ENCODE assay signal across 8 mouse cellular contexts in genomic region chr2:44557669-44558281, GRCm38 (mm10).
DNase-seq lines count a peak whose midpoint lies in the region; ATAC-seq lines count a peak whose summit lies in the region.

No protein-coding gene starts in this region.

- H3K9me3 ChIP-seq in kidney, embryonic 15.5 days (replicated peaks) = no peaks in the 10 kb centered on the region
- H3K9me3 ChIP-seq in embryonic facial prominence, embryonic 14.5 days (ENCODE audit: control insufficient read depth, low read length) = no peaks in the 10 kb centered on the region
- no peaks in the 10 kb centered on the region for H3K9me3 ChIP-seq in hindbrain, embryonic 11.5 days (ENCODE audit: control insufficient read depth, low read length)
- no peaks in the 10 kb centered on the region for H3K9me3 ChIP-seq in midbrain, embryonic 16.5 days (replicated peaks; ENCODE audit: control insufficient read depth, low read length, poor library complexity, severe bottlenecking)

- WGBS in kidney, embryonic 15.5 days = 51% methylated on average over 12 of the region's 12 CpGs
- 24% methylated on average over 12 of the region's 12 CpGs for WGBS in embryonic facial prominence, embryonic 14.5 days
- WGBS in hindbrain, embryonic 11.5 days = 47% methylated on average over 12 of the region's 12 CpGs
- 40% methylated on average over 12 of the region's 12 CpGs for WGBS in midbrain, embryonic 16.5 days

- H3K4me2 ChIP-seq in kidney, embryonic 15.5 days = peak overlapping the region; percentile 94
- peak overlapping the region; percentile 97 for H3K4me2 ChIP-seq in embryonic facial prominence, embryonic 14.5 days (ENCODE audit: low read depth, low read length)
- no peak overlapping the region for H3K4me2 ChIP-seq in hindbrain, embryonic 11.5 days (replicated peaks; ENCODE audit: low read depth, low read length)
- peak overlapping the region; percentile 98 for H3K4me2 ChIP-seq in midbrain, embryonic 16.5 days (ENCODE audit: low read length)

- 0 out of 2 replicates have a peak, but pooled peaks cover 9% of the 10 kb centered on the region for H3K27me3 ChIP-seq in kidney, embryonic 15.5 days
- H3K27me3 ChIP-seq in embryonic facial prominence, embryonic 14.5 days (replicated peaks; ENCODE audit: control insufficient read depth, insufficient read depth, low read length) = no peaks in the 10 kb centered on the region
- H3K27me3 ChIP-seq in hindbrain, embryonic 11.5 days (ENCODE audit: control insufficient read depth, insufficient read depth, low read length) = no peaks in the 10 kb centered on the region
- H3K27me3 ChIP-seq in midbrain, embryonic 16.5 days (ENCODE audit: control insufficient read depth, insufficient read depth, low read depth, low read length) = no peaks in the 10 kb centered on the region; the same call in none of the 2 replicates

- H3K4me1 ChIP-seq in kidney, embryonic 15.5 days = peaks cover 27% of the 10 kb centered on the region
- H3K4me1 ChIP-seq in embryonic facial prominence, embryonic 14.5 days (ENCODE audit: control insufficient read depth, insufficient read depth, low read length) = peaks cover 27% of the 10 kb centered on the region
- no peaks in the 10 kb centered on the region for H3K4me1 ChIP-seq in hindbrain, embryonic 11.5 days (replicated peaks; ENCODE audit: control insufficient read depth, insufficient read depth, low read length)
- peaks cover 10% of the 10 kb centered on the region for H3K4me1 ChIP-seq in midbrain, embryonic 16.5 days (ENCODE audit: control insufficient read depth, insufficient read depth, low read length)

- H3K36me3 ChIP-seq in kidney, embryonic 15.5 days = no peaks in the 10 kb centered on the region
- no peaks in the 10 kb centered on the region for H3K36me3 ChIP-seq in embryonic facial prominence, embryonic 14.5 days (ENCODE audit: control insufficient read depth, insufficient read depth, low read length)
- no peaks in the 10 kb centered on the region for H3K36me3 ChIP-seq in hindbrain, embryonic 11.5 days (ENCODE audit: control insufficient read depth, insufficient read depth, low read length)
- H3K36me3 ChIP-seq in midbrain, embryonic 16.5 days (ENCODE audit: control insufficient read depth, insufficient read depth, low read length) = no peaks in the 10 kb centered on the region

- peak overlapping the region; percentile 18; the same call in 1 of the 2 replicates for H3K4me3 ChIP-seq in kidney, embryonic 15.5 days (replicated peaks)
- H3K4me3 ChIP-seq in embryonic facial prominence, embryonic 14.5 days (ENCODE audit: low read depth, low read length) = peak overlapping the region; percentile 54
- no peak overlapping the region for H3K4me3 ChIP-seq in hindbrain, embryonic 11.5 days (ENCODE audit: low read depth, low read length)
- no peak overlapping the region for H3K4me3 ChIP-seq in midbrain, embryonic 16.5 days (ENCODE audit: low read depth, low read length)

- H3K27ac ChIP-seq in kidney, embryonic 15.5 days = peak overlapping the region; percentile 87
- peak overlapping the region; percentile 55 for H3K27ac ChIP-seq in embryonic facial prominence, embryonic 14.5 days (replicated peaks; ENCODE audit: low read depth, low read length)
- H3K27ac ChIP-seq in hindbrain, embryonic 11.5 days (ENCODE audit: low read depth, low read length) = no peak overlapping the region
- H3K27ac ChIP-seq in midbrain, embryonic 16.5 days (ENCODE audit: low read length) = no peak overlapping the region

- no peak for DNase-seq in kidney, adult 8-10 months
- peak; percentile 57 for DNase-seq in embryonic facial prominence, embryonic 14.5 days (ENCODE audit: low spot score)
- DNase-seq in hindbrain, embryonic 11.5 days (ENCODE audit: low spot score) = peak; percentile 27
- no peak for DNase-seq in B cell, adult 2 months
- no peak for DNase-seq in cerebellum, adult 18-20 months
- no peak for DNase-seq in ovary, adult 18-20 months (ENCODE audit: low spot score)

- H3K9ac ChIP-seq in kidney, embryonic 15.5 days = 0 out of 2 replicates have a peak overlapping the region, but pooled peaks have one; percentile 11
- H3K9ac ChIP-seq in embryonic facial prominence, embryonic 14.5 days (ENCODE audit: low read depth, low read length) = peak overlapping the region; percentile 37; the same call in 1 of the 2 replicates
- no peak overlapping the region for H3K9ac ChIP-seq in hindbrain, embryonic 11.5 days (ENCODE audit: low read depth, low read length)
- H3K9ac ChIP-seq in midbrain, embryonic 16.5 days (ENCODE audit: low read depth, low read length) = no peak overlapping the region

- no peak for ATAC-seq in kidney, embryonic 15.5 days (replicated peaks; ENCODE audit: low FRiP score)
- ATAC-seq in embryonic facial prominence, embryonic 14.5 days (ENCODE audit: low read depth) = no peak
- no peak for ATAC-seq in hindbrain, embryonic 11.5 days (ENCODE audit: low FRiP score)
- 0 out of 2 replicates have a peak, but pooled peaks have one; percentile 4 for ATAC-seq in midbrain, embryonic 16.5 days

Comparison
In these comparisons a context has a peak if more than half of its experiments do, and no peak if none do; other contexts are left out.
1. H3K27ac ChIP-seq: peak in kidney, embryonic 15.5 days (single experiment) and embryonic facial prominence, embryonic 14.5 days (single experiment); none in hindbrain, embryonic 11.5 days (single experiment) and midbrain, embryonic 16.5 days (single experiment).
2. H3K4me3 ChIP-seq: peak in kidney, embryonic 15.5 days (single experiment) and embryonic facial prominence, embryonic 14.5 days (single experiment); none in hindbrain, embryonic 11.5 days (single experiment) and midbrain, embryonic 16.5 days (single experiment).
3. H3K9ac ChIP-seq: peak in kidney, embryonic 15.5 days (single experiment) and embryonic facial prominence, embryonic 14.5 days (single experiment); none in hindbrain, embryonic 11.5 days (single experiment) and midbrain, embryonic 16.5 days (single experiment).
4. DNase-seq: peak in embryonic facial prominence, embryonic 14.5 days (single experiment) and hindbrain, embryonic 11.5 days (single experiment); none in kidney, adult 8-10 months (0 of 2), B cell, adult 2 months (0 of 2), cerebellum, adult 18-20 months (0 of 2) and ovary, adult 18-20 months (single experiment).